Mouse (Mus musculus): ENCODE measurements around the gene Cs. TPM values are rescaled to one million over a fixed set of nuclear protein-coding genes. Genes with fewer than 3 reads are reported as not detected.
"Not testable (repeated sequence)": the region's sequence is repeated elsewhere in the genome, so short reads cannot be mapped to it uniquely, and the experiment has no call there.

Cs gene
- polyA plus RNA-seq, 1 experiment from 2014 or later, result 171 TPM

- Histone ChIP-seq H3K27ac (ENCODE audit: low read length) (no peak overlapping the region), H3K9ac (ENCODE audit: low read length) (no peak overlapping the region), H3K4me1 (replicated peaks; ENCODE audit: control insufficient read depth, insufficient read depth, low read length) (peaks cover 12% of the 10 kb centered on the region), H3K4me2 (ENCODE audit: low read depth, low read length) (no peak overlapping the region), H3K4me3 (ENCODE audit: low read length) (no peak overlapping the region), H3K27me3 (ENCODE audit: control insufficient read depth, insufficient read depth, low read depth, low read length) (no peaks in the 10 kb centered on the region), H3K9me3 (ENCODE audit: control insufficient read depth, low read length) (no peaks in the 10 kb centered on the region), H3K36me3 (ENCODE audit: control insufficient read depth, insufficient read depth, low read length) (peaks cover 29% of the 10 kb centered on the region)
- no peak for ATAC-seq (ENCODE audit: low read depth)
- 93% methylated on average over 8 of the region's 8 CpGs for WGBS
Measured at GRCm38 (mm10) chr10:128326825-128327224, 10.7 kb upstream of the Cs start.

- H3K9ac ChIP-seq (ENCODE audit: low read length), result no peak overlapping the region
- no peaks in the 10 kb centered on the region for H3K27me3 ChIP-seq (ENCODE audit: control insufficient read depth, insufficient read depth, low read depth, low read length)
- no peaks in the 10 kb centered on the region for H3K9me3 ChIP-seq (ENCODE audit: control insufficient read depth, low read length)
- peaks cover 12% of the 10 kb centered on the region for H3K4me1 ChIP-seq (replicated peaks; ENCODE audit: control insufficient read depth, insufficient read depth, low read length)
- WGBS, result 78% methylated on average over 10 of the region's 10 CpGs
- no peak overlapping the region for H3K27ac ChIP-seq (ENCODE audit: low read length)
- ATAC-seq (ENCODE audit: low read depth), result no peak
- no peak overlapping the region for H3K4me3 ChIP-seq (ENCODE audit: low read length)
- H3K36me3 ChIP-seq (ENCODE audit: control insufficient read depth, insufficient read depth, low read length), result peaks cover 29% of the 10 kb centered on the region
- H3K4me2 ChIP-seq (ENCODE audit: low read depth, low read length), result no peak overlapping the region
Measured at GRCm38 (mm10) chr10:128327610-128328009, 9.9 kb upstream of the Cs start.

GRCm38 (mm10) chr10:128332358-128333249 is 4.9 kb upstream of the Cs start:
- ATAC-seq (ENCODE audit: low read depth); H3K4me2 ChIP-seq (ENCODE audit: low read depth, low read length); H3K36me3 ChIP-seq (ENCODE audit: control insufficient read depth, insufficient read depth, low read length); H3K4me1 ChIP-seq (replicated peaks; ENCODE audit: control insufficient read depth, insufficient read depth, low read length); H3K4me3 ChIP-seq (ENCODE audit: low read length); H3K27me3 ChIP-seq (ENCODE audit: control insufficient read depth, insufficient read depth, low read depth, low read length); H3K9ac ChIP-seq (ENCODE audit: low read length); H3K9me3 ChIP-seq (ENCODE audit: control insufficient read depth, low read length); H3K27ac ChIP-seq (ENCODE audit: low read length): not testable (repeated sequence)
- 72% methylated on average over 5 of the region's 6 CpGs for WGBS

GRCm38 (mm10) chr10:128335582-128335981 is 2.0 kb upstream of the Cs start:
- 0% methylated on average over 4 of the region's 4 CpGs for WGBS
- Histone ChIP-seq H3K4me1 (replicated peaks; ENCODE audit: control insufficient read depth, insufficient read depth, low read length) (peaks cover 9% of the 10 kb centered on the region), H3K9me3 (ENCODE audit: control insufficient read depth, low read length) (no peaks in the 10 kb centered on the region), H3K27ac (ENCODE audit: low read length) (no peak overlapping the region), H3K4me3 (ENCODE audit: low read length) (no peak overlapping the region), H3K4me2 (ENCODE audit: low read depth, low read length) (no peak overlapping the region), H3K27me3 (ENCODE audit: control insufficient read depth, insufficient read depth, low read depth, low read length) (no peaks in the 10 kb centered on the region), H3K36me3 (ENCODE audit: control insufficient read depth, insufficient read depth, low read length) (no peaks in the 10 kb centered on the region), H3K9ac (ENCODE audit: low read length) (no peak overlapping the region)
- ATAC-seq (ENCODE audit: low read depth), result no peak

GRCm38 (mm10) chr10:128336195-128336594 is 1.3 kb upstream of the Cs start:
- H3K36me3 ChIP-seq (ENCODE audit: control insufficient read depth, insufficient read depth, low read length), result no peaks in the 10 kb centered on the region
- no peak overlapping the region for H3K9ac ChIP-seq (ENCODE audit: low read length)
- H3K9me3 ChIP-seq (ENCODE audit: control insufficient read depth, low read length), result no peaks in the 10 kb centered on the region
- 95% methylated on average over 3 of the region's 3 CpGs for WGBS
- peaks cover 9% of the 10 kb centered on the region for H3K4me1 ChIP-seq (replicated peaks; ENCODE audit: control insufficient read depth, insufficient read depth, low read length)
- H3K4me3 ChIP-seq (ENCODE audit: low read length), result no peak overlapping the region
- ATAC-seq (ENCODE audit: low read depth), result no peak
- no peak overlapping the region for H3K4me2 ChIP-seq (ENCODE audit: low read depth, low read length)
- H3K27me3 ChIP-seq (ENCODE audit: control insufficient read depth, insufficient read depth, low read depth, low read length), result no peaks in the 10 kb centered on the region
- H3K27ac ChIP-seq (ENCODE audit: low read length), result no peak overlapping the region

- no peaks in the 10 kb centered on the region for H3K36me3 ChIP-seq (ENCODE audit: control insufficient read depth, insufficient read depth, low read length)
- no peak for ATAC-seq (ENCODE audit: low read depth)
- no peaks in the 10 kb centered on the region for H3K9me3 ChIP-seq (ENCODE audit: control insufficient read depth, low read length)
- 72% methylated on average over 3 of the region's 3 CpGs for WGBS
- no peak overlapping the region for H3K9ac ChIP-seq (ENCODE audit: low read length)
- H3K27ac ChIP-seq (ENCODE audit: low read length), result 0 out of 2 replicates have a peak overlapping the region, but pooled peaks have one; percentile 51
- peak overlapping the region; percentile 57 for H3K4me2 ChIP-seq (ENCODE audit: low read depth, low read length)
- H3K27me3 ChIP-seq (ENCODE audit: control insufficient read depth, insufficient read depth, low read depth, low read length), result no peaks in the 10 kb centered on the region
- no peak overlapping the region for H3K4me3 ChIP-seq (ENCODE audit: low read length)
- H3K4me1 ChIP-seq (replicated peaks; ENCODE audit: control insufficient read depth, insufficient read depth, low read length), result peaks cover 9% of the 10 kb centered on the region
Measured at GRCm38 (mm10) chr10:128336597-128336996, 937 bp upstream of the Cs start.

GRCm38 (mm10) chr10:128338415-128338814 is 881 bp downstream of the Cs start:
- no peak for ATAC-seq (ENCODE audit: low read depth)
- no peaks in the 10 kb centered on the region for H3K9me3 ChIP-seq (ENCODE audit: control insufficient read depth, low read length)
- peaks cover 9% of the 10 kb centered on the region for H3K4me1 ChIP-seq (replicated peaks; ENCODE audit: control insufficient read depth, insufficient read depth, low read length)
- H3K4me2 ChIP-seq (ENCODE audit: low read depth, low read length), result peak overlapping the region; percentile 79
- peak overlapping the region; percentile 94; the same call in 1 of the 2 replicates for H3K27ac ChIP-seq (ENCODE audit: low read length)
- no peaks in the 10 kb centered on the region for H3K36me3 ChIP-seq (ENCODE audit: control insufficient read depth, insufficient read depth, low read length)
- peak overlapping the region; percentile 74 for H3K4me3 ChIP-seq (ENCODE audit: low read length)
- WGBS, result 19% methylated on average over 5 of the region's 5 CpGs
- no peaks in the 10 kb centered on the region for H3K27me3 ChIP-seq (ENCODE audit: control insufficient read depth, insufficient read depth, low read depth, low read length)
- H3K9ac ChIP-seq (ENCODE audit: low read length), result peak overlapping the region; percentile 82

GRCm38 (mm10) chr10:128338948-128339347 is 1.4 kb downstream of the Cs start:
- H3K4me2 ChIP-seq (ENCODE audit: low read depth, low read length), result peak overlapping the region; percentile 79
- peaks cover 9% of the 10 kb centered on the region for H3K4me1 ChIP-seq (replicated peaks; ENCODE audit: control insufficient read depth, insufficient read depth, low read length)
- peak overlapping the region; percentile 82 for H3K9ac ChIP-seq (ENCODE audit: low read length)
- H3K4me3 ChIP-seq (ENCODE audit: low read length), result peak overlapping the region; percentile 74
- no peaks in the 10 kb centered on the region for H3K27me3 ChIP-seq (ENCODE audit: control insufficient read depth, insufficient read depth, low read depth, low read length)
- no peaks in the 10 kb centered on the region for H3K36me3 ChIP-seq (ENCODE audit: control insufficient read depth, insufficient read depth, low read length)
- H3K9me3 ChIP-seq (ENCODE audit: control insufficient read depth, low read length), result no peaks in the 10 kb centered on the region
- no peak overlapping the region for H3K27ac ChIP-seq (ENCODE audit: low read length)
- ATAC-seq (ENCODE audit: low read depth), result no peak
- WGBS, result 61% methylated on average over 2 of the region's 2 CpGs

GRCm38 (mm10) chr10:128340257-128340656 is 2.7 kb downstream of the Cs start:
- H3K4me2 ChIP-seq (ENCODE audit: low read depth, low read length), result no peak overlapping the region
- 65% methylated on average over 2 of the region's 2 CpGs for WGBS
- peaks cover 19% of the 10 kb centered on the region for H3K4me1 ChIP-seq (replicated peaks; ENCODE audit: control insufficient read depth, insufficient read depth, low read length)

More at GRCm38 (mm10) chr10:128340257-128340656, 2.7 kb downstream of the Cs start:
- H3K36me3 ChIP-seq (ENCODE audit: control insufficient read depth, insufficient read depth, low read length), result no peaks in the 10 kb centered on the region
- H3K27me3 ChIP-seq (ENCODE audit: control insufficient read depth, insufficient read depth, low read depth, low read length), result no peaks in the 10 kb centered on the region
- no peak for ATAC-seq (ENCODE audit: low read depth)
- no peaks in the 10 kb centered on the region for H3K9me3 ChIP-seq (ENCODE audit: control insufficient read depth, low read length)
- no peak overlapping the region for H3K4me3 ChIP-seq (ENCODE audit: low read length)
- no peak overlapping the region for H3K9ac ChIP-seq (ENCODE audit: low read length)
- H3K27ac ChIP-seq (ENCODE audit: low read length), result no peak overlapping the region

Data from lung, embryonic 16.5 days (tissue).